Mouse (Mus musculus): ENCODE results near the gene Ms4a2. TPM values are rescaled to one million over a fixed set of nuclear protein-coding genes. Genes with fewer than 3 reads are reported as not detected.

Ms4a2 gene
- polyA plus RNA-seq (2015; fragmentation: Nextera tagmentation; extraction: Ambion mirVana), result 0.24 and 0.27 TPM in 2 replicates

DNA sequence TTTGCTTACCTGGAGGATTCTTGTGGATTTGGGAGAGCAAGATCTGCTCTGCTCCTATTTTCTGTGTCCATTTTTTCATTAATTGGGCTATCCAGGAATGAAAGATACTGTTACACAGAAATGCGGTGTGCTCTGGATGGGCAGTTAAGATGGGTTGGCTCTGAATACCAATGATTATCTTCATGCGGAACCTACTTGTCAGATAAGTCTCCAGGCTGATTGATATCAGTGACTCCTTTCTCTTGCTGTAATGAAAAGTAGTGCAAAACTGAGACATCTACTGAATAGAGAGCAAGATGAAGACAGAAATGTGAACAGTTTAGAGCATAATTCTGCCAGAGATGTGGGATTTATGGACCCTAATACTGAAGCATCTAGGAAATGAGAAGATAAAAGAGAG, at the start of gene Ms4a2:
Gene Ms4a2 (minus strand): TSS at position 169 of the 400 bp plus-strand sequence.
- H3K27me3 ChIP-seq (replicated peaks), result no peaks in the 10 kb centered on the region
- H3K4me3 ChIP-seq (replicated peaks), result no peak within 1 kb of the TSS
- 79% methylated on average over 2 of the region's 2 CpGs for WGBS
- H3K36me3 ChIP-seq, result no peaks in the 10 kb centered on the region
- H3K9me3 ChIP-seq (replicated peaks), result no peaks in the 10 kb centered on the region
- no peak for ATAC-seq (ENCODE audit: low FRiP score)
- H3K4me1 ChIP-seq, result no peaks in the 10 kb centered on the region
- H3K4me2 ChIP-seq, result no peak within 1 kb of the TSS
- no peak within 1 kb of the TSS for H3K27ac ChIP-seq (replicated peaks)
- no peak within 1 kb of the TSS for H3K9ac ChIP-seq (replicated peaks)

DNA sequence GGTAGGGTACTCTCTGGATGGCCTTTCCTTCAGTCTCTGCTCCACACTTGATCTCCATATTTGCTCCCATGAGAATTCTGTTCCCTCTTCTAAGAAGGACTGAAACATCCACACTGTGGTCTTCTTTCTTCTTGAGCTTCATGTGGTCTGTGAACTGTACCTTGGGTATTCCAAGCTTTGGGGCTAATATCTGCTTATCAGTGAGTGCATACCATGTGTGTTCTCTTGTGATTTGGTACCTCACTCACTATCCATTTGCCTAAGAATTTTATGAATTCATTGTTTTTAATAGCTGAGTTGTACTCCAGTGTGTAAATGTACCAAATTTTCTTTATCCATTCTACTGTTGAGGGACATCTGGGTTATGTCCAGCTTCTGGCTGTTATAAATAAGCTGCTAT, 38.0 kb upstream of the Ms4a2 start:
- no peaks in the 10 kb centered on the region for H3K27me3 ChIP-seq (replicated peaks)
- no peaks in the 10 kb centered on the region for H3K4me1 ChIP-seq
- no peak overlapping the region for H3K4me2 ChIP-seq
- H3K4me3 ChIP-seq (replicated peaks), result no peak overlapping the region
- H3K27ac ChIP-seq (replicated peaks), result no peak overlapping the region
- no peaks in the 10 kb centered on the region for H3K36me3 ChIP-seq
- no peak overlapping the region for H3K9ac ChIP-seq (replicated peaks)
- H3K9me3 ChIP-seq (replicated peaks), result no peaks in the 10 kb centered on the region
- no peak for ATAC-seq (ENCODE audit: low FRiP score)

DNA sequence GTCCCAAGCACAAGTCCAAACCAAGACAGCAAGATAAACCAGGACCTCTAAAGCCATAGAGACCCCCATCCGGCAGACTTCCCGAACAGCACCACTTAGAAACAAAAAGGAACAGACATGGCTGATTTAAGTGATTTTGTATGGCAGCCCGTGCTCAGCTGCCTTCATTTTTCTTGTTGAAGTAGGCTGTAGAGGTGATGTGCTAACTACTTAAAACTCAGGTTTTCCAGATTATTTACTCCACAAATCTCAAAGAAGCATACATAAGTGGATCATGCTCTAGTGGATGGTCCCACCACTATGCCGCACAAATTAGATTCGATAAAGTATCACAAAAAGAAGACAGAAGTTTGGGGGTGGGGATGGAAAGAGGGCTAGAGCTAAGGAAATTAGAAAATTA, 36.9 kb upstream of the Ms4a2 start, which contains the start of gene Oosp2:
Gene Oosp2 (minus strand): TSS at position 101 of the 400 bp plus-strand sequence.
- WGBS, result 90% methylated on average over 5 of the region's 5 CpGs
- no peak for ATAC-seq (ENCODE audit: low FRiP score)
- no peak within 1 kb of the TSS for H3K9ac ChIP-seq (replicated peaks)
- H3K4me3 ChIP-seq (replicated peaks), result no peak within 1 kb of the TSS
- no peak within 1 kb of the TSS for H3K4me2 ChIP-seq
- no peaks in the 10 kb centered on the region for H3K27me3 ChIP-seq (replicated peaks)
- no peak within 1 kb of the TSS for H3K27ac ChIP-seq (replicated peaks)
- H3K36me3 ChIP-seq, result no peaks in the 10 kb centered on the region
- no peaks in the 10 kb centered on the region for H3K9me3 ChIP-seq (replicated peaks)
- no peaks in the 10 kb centered on the region for H3K4me1 ChIP-seq

DNA sequence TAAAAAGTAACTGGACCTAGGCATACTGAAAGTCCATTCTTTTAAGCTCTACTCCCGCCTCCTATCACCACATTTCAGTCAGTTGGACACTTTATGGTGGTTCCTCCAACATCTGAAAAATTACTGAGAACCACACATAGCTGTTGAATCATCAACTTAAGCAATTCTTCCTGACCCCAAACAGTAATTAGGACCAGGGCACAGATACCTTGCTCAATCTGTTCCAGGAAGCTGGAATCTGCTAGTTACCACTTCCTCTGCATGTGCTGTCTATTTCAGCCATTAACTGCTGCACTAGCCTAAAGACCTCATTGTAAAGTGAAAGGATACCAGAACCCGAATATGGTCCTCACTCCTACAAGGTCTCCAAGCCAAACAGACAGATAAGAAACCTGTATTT, 35.6 kb upstream of the Ms4a2 start:
- 76% methylated on average over 2 of the region's 2 CpGs for WGBS
- no peaks in the 10 kb centered on the region for H3K27me3 ChIP-seq (replicated peaks)

DNA sequence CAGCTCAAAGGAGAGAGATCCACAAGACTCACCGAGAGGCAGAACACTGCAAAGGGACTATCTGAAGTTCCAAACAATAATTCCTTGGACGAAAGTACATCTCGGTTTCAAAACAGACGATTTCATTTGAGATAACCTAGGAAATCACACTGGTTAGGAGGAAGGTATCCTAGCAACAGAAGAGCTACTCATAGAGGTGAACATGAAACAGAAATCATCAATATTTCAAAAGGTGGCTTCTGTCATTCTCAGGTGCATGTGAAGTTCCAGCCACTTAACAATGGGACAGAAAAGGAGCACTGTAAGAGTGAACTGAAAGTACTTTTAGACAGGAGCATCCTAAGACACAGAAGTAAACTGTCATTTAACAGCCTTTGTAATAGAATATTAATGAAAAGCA, 26.0 kb upstream of the Ms4a2 start:
- H3K27me3 ChIP-seq (replicated peaks), result no peaks in the 10 kb centered on the region
- H3K9ac ChIP-seq (replicated peaks), result no peak overlapping the region
- no peaks in the 10 kb centered on the region for H3K4me1 ChIP-seq
- no peak overlapping the region for H3K27ac ChIP-seq (replicated peaks)
- no peak for ATAC-seq (ENCODE audit: low FRiP score)
- no peaks in the 10 kb centered on the region for H3K36me3 ChIP-seq
- no peak overlapping the region for H3K4me2 ChIP-seq
- WGBS, result 90% methylated on average over 4 of the region's 4 CpGs
- H3K4me3 ChIP-seq (replicated peaks), result no peak overlapping the region
- no peaks in the 10 kb centered on the region for H3K9me3 ChIP-seq (replicated peaks)

More for the DNA sequence above, 35.6 kb upstream of the Ms4a2 start:
- Histone ChIP-seq H3K4me1 (no peaks in the 10 kb centered on the region), H3K27ac (replicated peaks) (no peak overlapping the region), H3K4me2 (no peak overlapping the region), H3K9ac (replicated peaks) (no peak overlapping the region), H3K4me3 (replicated peaks) (no peak overlapping the region), H3K36me3 (no peaks in the 10 kb centered on the region), H3K9me3 (replicated peaks) (no peaks in the 10 kb centered on the region)
- no peak for ATAC-seq (ENCODE audit: low FRiP score)

DNA sequence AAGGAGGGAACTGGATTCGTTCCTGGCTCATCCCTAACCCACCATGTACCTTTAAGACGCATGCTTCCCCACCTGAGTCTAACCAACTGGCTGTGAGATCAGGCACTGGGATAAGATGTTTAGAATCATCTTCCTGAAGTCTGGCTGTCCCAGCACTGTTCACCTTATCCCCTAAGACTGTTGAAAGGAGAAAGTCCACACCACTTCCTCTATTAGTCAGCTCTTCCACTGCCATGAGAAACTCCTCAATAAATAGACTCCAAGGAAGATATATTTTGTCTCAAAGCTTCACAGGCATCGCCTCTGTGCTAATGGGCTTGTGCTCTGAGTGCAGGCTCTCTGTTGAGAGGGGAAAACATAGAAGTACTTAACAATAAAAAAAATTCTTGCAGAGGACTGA, 22.6 kb upstream of the Ms4a2 start:
- H3K36me3 ChIP-seq, result no peaks in the 10 kb centered on the region
- H3K4me3 ChIP-seq (replicated peaks), result no peak overlapping the region
- no peak for ATAC-seq (ENCODE audit: low FRiP score)
- H3K27me3 ChIP-seq (replicated peaks), result no peaks in the 10 kb centered on the region
- no peak overlapping the region for H3K4me2 ChIP-seq
- WGBS, result 85% methylated on average over 3 of the region's 3 CpGs
- no peaks in the 10 kb centered on the region for H3K9me3 ChIP-seq (replicated peaks)
- H3K4me1 ChIP-seq, result no peaks in the 10 kb centered on the region
- H3K27ac ChIP-seq (replicated peaks), result no peak overlapping the region
- no peak overlapping the region for H3K9ac ChIP-seq (replicated peaks)

DNA sequence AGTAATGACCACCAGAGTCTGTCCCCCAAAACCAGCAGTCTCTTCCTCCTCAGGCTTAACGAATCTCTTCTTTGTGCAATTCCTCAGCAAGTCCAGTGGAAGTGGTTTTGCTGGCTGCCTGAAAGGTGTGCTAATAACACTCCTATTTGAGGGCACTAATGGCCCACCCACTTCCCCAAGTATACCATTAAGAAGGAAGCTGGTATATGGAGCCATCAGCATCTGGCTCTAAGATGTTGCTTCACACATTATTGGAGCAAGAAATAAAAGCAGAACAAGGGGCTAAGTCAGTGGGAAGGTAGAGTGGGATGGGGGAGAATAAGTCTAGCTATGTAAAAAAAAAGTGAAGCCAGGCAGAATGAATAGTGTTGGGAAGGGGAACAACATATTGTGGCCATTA, 17.2 kb upstream of the Ms4a2 start, which contains the start of gene Ms4a3:
Gene Ms4a3 (minus strand): TSS at position 120 of the 400 bp plus-strand sequence.
- H3K4me2 ChIP-seq, result no peak within 1 kb of the TSS
- no peaks in the 10 kb centered on the region for H3K4me1 ChIP-seq
- no peak within 1 kb of the TSS for H3K9ac ChIP-seq (replicated peaks)
- no peaks in the 10 kb centered on the region for H3K36me3 ChIP-seq
- ATAC-seq (ENCODE audit: low FRiP score), result no peak
- H3K27ac ChIP-seq (replicated peaks), result no peak within 1 kb of the TSS
- no peaks in the 10 kb centered on the region for H3K9me3 ChIP-seq (replicated peaks)
- 80% methylated on average over 1 of the region's 1 CpGs for WGBS
- H3K4me3 ChIP-seq (replicated peaks), result no peak within 1 kb of the TSS
- no peaks in the 10 kb centered on the region for H3K27me3 ChIP-seq (replicated peaks)

DNA sequence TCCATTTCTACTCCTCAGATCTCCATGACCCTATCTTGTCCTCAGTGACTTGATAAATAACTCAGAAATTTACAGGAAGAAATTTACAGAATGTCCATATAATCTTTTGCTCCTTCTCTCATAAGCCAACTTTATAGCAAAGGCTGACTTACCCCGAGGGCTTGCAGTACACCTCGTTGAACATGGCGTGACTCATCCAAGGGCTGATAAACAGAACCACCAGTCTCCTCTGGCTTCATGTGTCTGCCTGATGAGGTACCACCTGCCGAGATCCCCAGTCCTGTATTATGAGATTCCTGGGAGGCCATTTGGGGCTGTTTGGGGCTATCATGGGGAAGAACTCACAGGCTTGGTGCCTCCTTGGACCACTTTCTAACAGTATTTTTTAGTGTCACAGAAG, 15.5 kb upstream of the Ms4a2 start:
- H3K4me3 ChIP-seq (replicated peaks), result no peak overlapping the region
- WGBS, result 85% methylated on average over 4 of the region's 4 CpGs
- H3K36me3 ChIP-seq, result no peaks in the 10 kb centered on the region
- no peak overlapping the region for H3K27ac ChIP-seq (replicated peaks)
- H3K9me3 ChIP-seq (replicated peaks), result no peaks in the 10 kb centered on the region
- no peak overlapping the region for H3K9ac ChIP-seq (replicated peaks)
- no peak overlapping the region for H3K4me2 ChIP-seq
- no peak for ATAC-seq (ENCODE audit: low FRiP score)
- no peaks in the 10 kb centered on the region for H3K4me1 ChIP-seq
- H3K27me3 ChIP-seq (replicated peaks), result no peaks in the 10 kb centered on the region

DNA sequence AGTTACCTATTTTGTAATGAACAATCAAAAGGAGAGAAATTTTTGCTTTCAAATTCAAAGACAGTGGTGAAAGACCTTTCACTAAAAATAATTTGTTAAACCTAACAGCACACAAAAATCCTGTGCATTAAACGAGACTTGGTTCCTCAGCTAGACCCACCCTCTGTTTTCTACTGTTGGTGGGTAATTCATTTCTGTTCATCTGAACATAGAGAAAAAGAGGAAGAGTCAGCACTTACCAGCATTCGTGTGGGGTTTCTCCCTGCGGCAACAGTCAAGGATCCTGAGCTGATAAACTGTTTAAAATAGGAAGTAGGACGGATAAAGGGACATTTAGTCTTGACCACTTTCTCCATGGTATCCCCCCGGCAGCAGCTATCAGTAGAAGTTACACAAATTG, 12.1 kb upstream of the Ms4a2 start:
- no peak for ATAC-seq (ENCODE audit: low FRiP score)
- Histone ChIP-seq H3K27ac (replicated peaks) (no peak overlapping the region), H3K4me2 (no peak overlapping the region), H3K27me3 (replicated peaks) (no peaks in the 10 kb centered on the region), H3K36me3 (no peaks in the 10 kb centered on the region), H3K9ac (replicated peaks) (no peak overlapping the region), H3K4me3 (replicated peaks) (no peak overlapping the region), H3K9me3 (replicated peaks) (no peaks in the 10 kb centered on the region), H3K4me1 (no peaks in the 10 kb centered on the region)
- 90% methylated on average over 5 of the region's 5 CpGs for WGBS

DNA sequence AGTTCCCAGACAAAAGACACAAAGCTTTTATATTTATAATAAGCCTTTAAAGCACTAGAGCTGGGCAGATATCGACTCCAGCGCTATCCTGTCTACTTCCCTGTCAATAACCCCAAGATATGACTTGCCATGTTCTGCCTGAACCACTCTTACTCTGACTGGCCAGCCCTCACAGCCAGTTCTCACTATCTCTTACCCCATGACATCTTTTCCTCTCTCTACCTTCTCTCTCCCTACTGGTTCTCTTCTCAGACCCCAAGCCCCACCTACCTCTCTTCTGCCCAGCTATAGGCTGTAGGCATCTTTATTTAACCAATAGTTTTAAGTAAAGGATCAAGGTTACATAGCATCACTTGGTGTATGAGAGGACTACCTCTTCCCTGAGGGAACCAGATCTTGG, 10.8 kb upstream of the Ms4a2 start:
- 81% methylated on average over 2 of the region's 2 CpGs for WGBS

DNA sequence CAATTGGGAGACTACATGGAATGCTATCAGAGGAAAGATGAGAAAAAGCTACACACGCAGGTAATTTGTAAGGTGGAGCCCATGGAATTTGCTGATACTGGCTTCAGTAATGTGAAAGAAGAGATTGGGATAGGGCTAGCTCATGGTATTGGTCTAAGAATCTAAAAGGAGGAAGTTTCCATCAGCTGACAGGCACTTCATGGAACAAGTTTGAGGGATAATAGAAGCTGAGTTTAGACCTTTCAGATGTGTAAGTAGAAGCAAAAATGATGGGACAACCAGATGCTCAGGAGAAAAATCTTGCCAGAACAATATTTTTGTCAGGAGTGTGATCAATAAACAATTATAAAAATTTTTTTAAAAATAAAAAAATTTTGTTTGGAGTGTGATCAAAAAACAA, 10.2 kb upstream of the Ms4a2 start:
- no peak overlapping the region for H3K9ac ChIP-seq (replicated peaks)
- H3K9me3 ChIP-seq (replicated peaks), result no peaks in the 10 kb centered on the region
- no peak overlapping the region for H3K4me3 ChIP-seq (replicated peaks)
- H3K27ac ChIP-seq (replicated peaks), result no peak overlapping the region
- WGBS, result 88% methylated on average over 1 of the region's 1 CpGs
- H3K4me1 ChIP-seq, result no peaks in the 10 kb centered on the region
- no peak for ATAC-seq (ENCODE audit: low FRiP score)
- H3K36me3 ChIP-seq, result no peaks in the 10 kb centered on the region
- H3K4me2 ChIP-seq, result no peak overlapping the region
- no peaks in the 10 kb centered on the region for H3K27me3 ChIP-seq (replicated peaks)

More for the DNA sequence above, 10.8 kb upstream of the Ms4a2 start:
- H3K27me3 ChIP-seq (replicated peaks), result no peaks in the 10 kb centered on the region
- H3K4me2 ChIP-seq, result no peak overlapping the region
- H3K4me3 ChIP-seq (replicated peaks), result no peak overlapping the region
- H3K4me1 ChIP-seq, result no peaks in the 10 kb centered on the region
- no peaks in the 10 kb centered on the region for H3K36me3 ChIP-seq
- H3K9ac ChIP-seq (replicated peaks), result no peak overlapping the region
- no peak overlapping the region for H3K27ac ChIP-seq (replicated peaks)
- ATAC-seq (ENCODE audit: low FRiP score), result no peak
- H3K9me3 ChIP-seq (replicated peaks), result no peaks in the 10 kb centered on the region

DNA sequence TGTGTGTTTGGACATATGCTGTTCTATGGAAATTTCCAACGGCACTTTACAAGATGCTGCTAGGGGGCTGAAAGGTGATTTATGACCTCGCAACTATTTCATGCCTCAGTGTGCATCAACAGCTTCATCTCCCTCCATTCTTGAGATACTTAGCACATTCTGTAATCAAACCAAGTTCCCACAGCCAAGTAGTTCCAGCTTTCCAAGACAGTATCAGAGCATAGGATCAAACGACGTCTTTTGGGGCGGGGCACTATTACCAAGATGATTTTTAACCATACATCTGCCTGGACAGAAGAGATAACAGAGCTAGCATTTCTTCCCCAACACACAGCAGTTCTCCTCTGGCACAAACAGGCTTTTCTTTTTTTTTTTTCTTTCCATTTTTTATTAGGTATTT, 1.7 kb upstream of the Ms4a2 start:
- no peak for ATAC-seq (ENCODE audit: low FRiP score)
- H3K9me3 ChIP-seq (replicated peaks), result no peaks in the 10 kb centered on the region
- no peak overlapping the region for H3K9ac ChIP-seq (replicated peaks)
- no peaks in the 10 kb centered on the region for H3K27me3 ChIP-seq (replicated peaks)
- H3K4me1 ChIP-seq, result no peaks in the 10 kb centered on the region
- 68% methylated on average over 5 of the region's 5 CpGs for WGBS
- H3K4me3 ChIP-seq (replicated peaks), result no peak overlapping the region
- H3K4me2 ChIP-seq, result no peak overlapping the region
- no peaks in the 10 kb centered on the region for H3K36me3 ChIP-seq
- no peak overlapping the region for H3K27ac ChIP-seq (replicated peaks)

DNA sequence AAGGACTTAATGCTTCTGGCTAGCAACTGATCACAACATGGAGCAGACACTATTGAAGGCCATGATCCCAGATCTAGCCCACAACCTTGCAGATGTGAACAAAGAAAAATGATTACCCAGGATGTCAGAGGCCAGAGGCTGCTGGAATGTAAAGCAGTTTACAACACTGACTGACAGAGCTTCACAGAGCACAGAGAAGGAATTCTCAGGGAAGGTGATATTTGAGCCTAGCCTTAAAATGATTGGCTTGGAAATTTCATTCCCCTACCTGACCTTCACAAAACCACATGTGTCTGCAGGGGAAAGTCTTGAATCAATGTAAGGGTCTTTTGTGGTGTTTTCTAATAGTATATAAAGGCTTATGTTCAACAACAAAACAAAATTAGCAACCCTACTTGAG, 1.3 kb upstream of the Ms4a2 start:
- no peak for ATAC-seq (ENCODE audit: low FRiP score)
- Histone ChIP-seq H3K9me3 (replicated peaks) (no peaks in the 10 kb centered on the region), H3K4me2 (no peak overlapping the region), H3K36me3 (no peaks in the 10 kb centered on the region), H3K4me1 (no peaks in the 10 kb centered on the region), H3K4me3 (replicated peaks) (no peak overlapping the region), H3K27ac (replicated peaks) (no peak overlapping the region), H3K9ac (replicated peaks) (no peak overlapping the region), H3K27me3 (replicated peaks) (no peaks in the 10 kb centered on the region)
